Mouse (Mus musculus): Measurements from ENCODE around the gene Slc45a2. TPM values are rescaled to one million over a fixed set of nuclear protein-coding genes. Genes with fewer than 3 reads are reported as not detected.

Slc45a2 gene
- polyA plus RNA-seq, 1 experiment from 2014 or later, result 0.05 TPM

DNA sequence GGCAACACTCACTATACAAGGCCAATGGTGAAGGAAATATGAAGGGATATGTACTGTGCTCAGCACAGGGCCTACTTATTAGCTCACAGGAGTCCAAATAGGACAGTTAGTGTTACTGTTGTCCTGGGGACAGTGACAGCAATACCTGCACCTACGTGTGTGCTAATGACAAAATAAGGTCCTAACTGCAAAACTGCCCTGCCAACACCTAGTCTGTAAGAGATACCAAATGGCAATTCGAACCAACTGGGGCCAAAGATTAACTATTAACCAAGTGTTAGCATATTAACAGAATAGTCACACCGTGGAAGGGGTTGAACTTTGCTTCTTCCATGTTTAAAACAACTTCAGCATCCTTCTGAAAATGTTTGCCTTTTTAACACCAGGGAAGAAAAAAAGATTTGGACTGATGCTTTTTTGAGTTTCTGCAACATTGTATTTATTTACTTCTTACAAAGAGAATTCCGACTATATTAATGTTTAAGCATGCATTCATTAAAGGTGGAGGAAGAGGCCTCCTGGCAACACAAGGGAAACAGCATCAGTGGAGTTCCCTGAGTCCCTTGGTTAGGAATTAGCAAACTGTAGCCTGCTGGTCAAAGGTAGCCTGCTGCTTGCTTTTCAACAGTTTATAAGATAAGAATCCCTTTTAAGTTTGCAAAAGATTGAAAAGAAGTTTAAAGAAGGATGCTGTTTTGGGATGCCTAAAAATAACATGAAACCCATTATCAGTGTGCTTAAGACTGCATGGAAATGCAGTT is 26.5 kb downstream of the Slc45a2 start:
- 85% methylated on average over 4 of the region's 4 CpGs for WGBS
- DNase-seq (ENCODE audit: low spot score), result no peak

DNA sequence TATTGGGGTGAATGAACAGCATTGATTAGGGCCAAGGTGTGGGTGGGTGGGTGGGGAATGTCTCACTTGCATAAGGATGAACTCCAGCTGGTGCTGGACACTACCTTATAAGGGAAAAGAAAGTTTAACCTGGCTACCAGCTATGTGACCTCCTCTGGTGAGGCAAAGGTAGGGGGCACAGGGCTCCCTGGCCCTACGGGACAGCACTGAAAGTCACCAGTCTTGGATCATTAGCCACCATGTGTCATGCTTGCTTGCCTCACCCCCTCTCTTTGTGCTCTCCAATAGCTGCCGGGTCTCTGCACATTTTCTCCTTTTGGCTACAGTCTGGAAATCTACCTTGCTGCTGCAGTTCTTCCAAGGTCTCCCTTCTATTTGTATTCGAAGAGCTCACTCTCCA is 29.7 kb downstream of the Slc45a2 start:
- DNase-seq (ENCODE audit: low spot score), result no peak
- Histone ChIP-seq H3K36me3 (no peaks in the 10 kb centered on the region), H3K27ac (no peak overlapping the region), H3K4me3 (no peak overlapping the region), H3K4me1 (no peaks in the 10 kb centered on the region), H3K27me3 (ENCODE audit: low read depth, poor library complexity, severe bottlenecking) (peaks cover 24% of the 10 kb centered on the region), H3K9me3 (replicated peaks) (no peaks in the 10 kb centered on the region)
- WGBS, result 79% methylated on average over 3 of the region's 3 CpGs

More for the DNA sequence above, 26.5 kb downstream of the Slc45a2 start:
- Histone ChIP-seq H3K36me3 (no peaks in the 10 kb centered on the region), H3K4me1 (peaks cover 8% of the 10 kb centered on the region; the same call in 1 of the 2 replicates), H3K27ac (no peak overlapping the region), H3K27me3 (ENCODE audit: low read depth, poor library complexity, severe bottlenecking) (no peaks in the 10 kb centered on the region), H3K9me3 (replicated peaks) (no peaks in the 10 kb centered on the region), H3K4me3 (no peak overlapping the region)

DNA sequence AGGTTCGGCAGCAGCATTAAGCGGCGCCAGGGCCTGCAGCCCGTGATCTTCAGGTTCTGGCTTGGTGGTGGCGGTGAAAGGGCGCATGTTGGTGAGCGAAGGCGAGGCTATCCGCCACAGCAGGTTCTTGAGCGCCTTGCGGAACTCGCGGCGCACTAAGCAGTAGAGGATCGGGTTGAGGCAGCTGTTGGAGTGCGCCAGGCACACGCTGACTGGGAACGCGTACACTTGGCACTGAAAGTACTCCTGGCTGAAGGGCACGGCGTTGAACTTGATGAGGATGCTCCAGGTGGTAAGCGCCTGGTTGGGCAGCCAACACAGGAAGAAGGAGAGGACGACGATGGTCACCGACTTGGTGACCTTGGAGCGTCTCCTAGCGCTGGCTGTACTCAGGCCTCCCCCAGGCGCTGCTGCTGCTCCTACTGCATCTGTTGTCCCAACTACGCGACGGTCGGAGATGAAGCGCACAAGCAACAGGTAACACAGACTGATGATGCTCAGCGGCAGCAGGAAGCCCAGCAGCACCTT is 35.5 kb downstream of the Slc45a2 start:
- H3K27me3 ChIP-seq (ENCODE audit: low read depth, poor library complexity, severe bottlenecking), result peaks cover 64% of the 10 kb centered on the region
- DNase-seq (ENCODE audit: low spot score), result no peak

DNA sequence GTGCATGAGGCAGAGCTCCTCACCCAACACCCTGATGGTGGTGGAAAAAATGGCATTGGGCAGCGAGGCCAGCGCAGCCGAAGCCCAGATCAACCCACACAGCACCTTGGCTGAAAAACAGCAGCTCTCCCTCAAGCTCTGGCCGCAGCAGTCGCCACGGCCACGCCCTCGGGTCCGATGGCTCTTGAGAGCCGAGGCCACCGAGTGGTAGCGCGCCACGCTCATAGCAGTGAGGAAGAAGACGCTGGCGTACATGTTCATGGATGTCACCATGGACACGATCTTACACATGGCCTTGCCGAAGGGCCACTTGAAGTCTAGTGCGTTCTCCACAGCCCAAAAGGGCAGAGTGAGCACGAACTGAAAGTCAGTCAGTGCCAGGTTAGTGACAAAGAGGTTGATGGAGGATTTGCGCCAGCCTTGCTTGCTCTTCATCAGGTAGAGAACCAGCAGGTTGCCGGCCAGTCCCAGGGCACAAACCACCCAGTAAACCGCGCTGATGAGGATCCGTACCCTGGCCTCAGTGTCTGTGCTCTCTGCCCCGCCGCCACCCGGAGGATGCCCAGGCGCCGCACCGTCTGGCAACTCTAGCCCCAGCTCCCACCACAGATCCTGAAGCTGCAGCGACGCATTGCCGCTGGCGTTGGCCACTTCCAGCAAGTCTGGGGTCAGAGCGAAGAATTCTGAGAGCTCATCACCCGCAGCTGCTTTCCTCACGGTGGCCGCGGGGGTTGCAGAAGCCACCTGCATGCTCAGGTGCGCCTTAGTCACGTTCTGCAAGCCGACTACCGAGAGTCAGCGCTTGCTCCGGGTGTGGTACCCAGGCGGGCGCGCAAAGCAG is 36.2 kb downstream of the Slc45a2 start:
- no peaks in the 10 kb centered on the region for H3K9me3 ChIP-seq (replicated peaks)
- WGBS, result 3% methylated on average over 49 of the region's 49 CpGs
- DNase-seq (ENCODE audit: low spot score), result peak; percentile 53
- peaks cover 64% of the 10 kb centered on the region for H3K27me3 ChIP-seq (ENCODE audit: low read depth, poor library complexity, severe bottlenecking)
- no peaks in the 10 kb centered on the region for H3K36me3 ChIP-seq
- peaks cover 23% of the 10 kb centered on the region for H3K4me1 ChIP-seq
- peak overlapping the region; percentile 48 for H3K4me3 ChIP-seq
- no peak overlapping the region for H3K27ac ChIP-seq

More for the DNA sequence above, 35.5 kb downstream of the Slc45a2 start:
- H3K4me3 ChIP-seq, result peak overlapping the region; percentile 48
- H3K36me3 ChIP-seq, result no peaks in the 10 kb centered on the region
- H3K27ac ChIP-seq, result no peak overlapping the region
- H3K4me1 ChIP-seq, result peaks cover 23% of the 10 kb centered on the region
- 6% methylated on average over 34 of the region's 34 CpGs for WGBS
- no peaks in the 10 kb centered on the region for H3K9me3 ChIP-seq (replicated peaks)

DNA sequence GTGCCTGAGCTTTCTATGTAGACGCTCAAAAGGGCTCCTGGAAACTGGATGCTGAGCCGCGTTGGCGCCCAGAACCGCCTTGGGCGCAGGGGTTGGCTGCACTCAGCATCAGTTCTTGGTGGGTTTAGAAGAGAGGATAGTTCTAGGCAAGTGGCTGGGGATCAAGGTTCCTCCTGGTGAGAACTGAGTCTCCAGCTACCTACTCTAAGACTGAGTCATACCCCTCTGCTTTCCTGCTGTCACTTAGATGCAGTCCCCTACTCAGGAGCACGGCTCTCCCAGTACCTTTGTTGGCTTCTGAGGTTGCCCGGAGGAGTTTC is 36.8 kb downstream of the Slc45a2 start:
- Histone ChIP-seq H3K36me3 (no peaks in the 10 kb centered on the region), H3K27ac (no peak overlapping the region), H3K27me3 (ENCODE audit: low read depth, poor library complexity, severe bottlenecking) (peaks cover 64% of the 10 kb centered on the region), H3K9me3 (replicated peaks) (no peaks in the 10 kb centered on the region), H3K4me3 (peak overlapping the region; percentile 48), H3K4me1 (peaks cover 23% of the 10 kb centered on the region)
- peak; percentile 47 for DNase-seq (ENCODE audit: low spot score)
- 4% methylated on average over 8 of the region's 8 CpGs for WGBS

DNA sequence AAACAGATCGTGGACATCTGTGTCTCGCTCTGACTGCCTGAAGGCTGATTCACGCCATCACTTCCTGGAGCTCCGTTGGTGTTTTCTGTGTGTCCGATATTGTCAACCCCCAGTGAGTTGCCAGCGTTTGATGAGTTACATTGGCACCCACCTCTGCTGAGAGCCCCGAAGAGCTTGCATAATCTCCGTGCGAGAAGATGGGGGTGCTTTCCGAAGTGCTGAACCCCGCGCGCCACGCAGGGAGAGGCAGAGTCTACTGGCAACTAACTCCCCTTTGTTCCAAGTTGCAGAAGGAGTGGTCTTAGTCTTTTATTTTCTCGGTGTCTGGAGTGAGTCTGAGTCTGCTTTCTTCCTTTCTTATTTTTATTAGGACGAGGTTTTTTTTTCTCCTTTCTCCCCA is 37.2 kb downstream of the Slc45a2 start, which contains the start of gene Rxfp3:
Gene Rxfp3 (minus strand): TSS at position 281 of the 400 bp plus-strand sequence.
- DNase-seq (ENCODE audit: low spot score), result peak; percentile 48
- H3K27ac ChIP-seq, result no peak within 1 kb of the TSS
- peak within 1 kb of the TSS; percentile 48 for H3K4me3 ChIP-seq
- H3K9me3 ChIP-seq (replicated peaks), result no peaks in the 10 kb centered on the region
- H3K4me1 ChIP-seq, result peaks cover 23% of the 10 kb centered on the region
- H3K27me3 ChIP-seq (ENCODE audit: low read depth, poor library complexity, severe bottlenecking), result peaks cover 64% of the 10 kb centered on the region
- WGBS, result 5% methylated on average over 16 of the region's 16 CpGs
- no peaks in the 10 kb centered on the region for H3K36me3 ChIP-seq

DNA sequence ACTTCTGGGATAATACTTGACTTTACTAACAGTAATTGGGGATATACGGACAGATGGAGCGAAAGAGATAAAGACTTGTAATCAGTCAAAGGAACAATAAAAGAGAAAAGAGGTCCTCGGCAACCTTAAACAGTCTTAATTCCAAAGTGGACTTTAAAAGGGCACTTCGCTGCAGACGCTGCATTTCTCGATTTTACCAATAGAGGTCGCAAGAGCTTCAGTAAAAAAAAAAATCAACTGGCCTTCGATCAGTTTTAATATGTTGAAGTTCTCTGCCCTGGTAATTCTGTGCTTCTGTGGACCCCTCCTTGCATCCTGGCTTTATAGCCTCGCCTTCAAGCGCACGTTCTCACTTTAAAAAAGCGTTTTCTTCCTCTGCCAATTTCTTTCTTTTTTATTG is 38.0 kb downstream of the Slc45a2 start:
- Histone ChIP-seq H3K27me3 (ENCODE audit: low read depth, poor library complexity, severe bottlenecking) (peaks cover 57% of the 10 kb centered on the region), H3K36me3 (no peaks in the 10 kb centered on the region), H3K4me3 (no peak overlapping the region), H3K9me3 (replicated peaks) (no peaks in the 10 kb centered on the region), H3K4me1 (peaks cover 23% of the 10 kb centered on the region), H3K27ac (no peak overlapping the region)
- peak; percentile 47 for DNase-seq (ENCODE audit: low spot score)
- 5% methylated on average over 12 of the region's 12 CpGs for WGBS

DNA sequence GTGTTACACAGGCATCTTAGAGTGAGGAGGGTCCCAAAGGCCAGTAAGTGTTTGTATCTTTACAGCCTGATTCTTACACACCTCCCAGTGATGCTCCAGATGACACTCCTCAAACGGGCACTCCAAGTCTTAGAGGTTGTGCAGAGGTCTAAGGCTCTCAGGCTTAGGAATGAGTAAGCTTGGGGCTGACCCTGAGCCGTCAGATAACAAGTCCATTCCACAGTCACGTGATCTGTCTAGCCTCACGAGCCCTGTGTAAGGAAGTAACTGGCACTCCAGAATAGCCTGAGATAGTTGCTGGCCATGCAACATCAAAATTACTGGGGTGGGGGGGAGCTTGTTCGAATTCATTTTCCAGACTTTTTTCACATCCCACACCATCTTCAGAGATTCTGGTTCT is 39.5 kb downstream of the Slc45a2 start:
- H3K9me3 ChIP-seq (replicated peaks), result no peaks in the 10 kb centered on the region
- WGBS, result 61% methylated on average over 5 of the region's 5 CpGs
- H3K27ac ChIP-seq, result no peak overlapping the region
- H3K4me1 ChIP-seq, result peaks cover 23% of the 10 kb centered on the region
- H3K27me3 ChIP-seq (ENCODE audit: low read depth, poor library complexity, severe bottlenecking), result peaks cover 41% of the 10 kb centered on the region
- no peaks in the 10 kb centered on the region for H3K36me3 ChIP-seq
- H3K4me3 ChIP-seq, result no peak overlapping the region
- DNase-seq (ENCODE audit: low spot score), result no peak

DNA sequence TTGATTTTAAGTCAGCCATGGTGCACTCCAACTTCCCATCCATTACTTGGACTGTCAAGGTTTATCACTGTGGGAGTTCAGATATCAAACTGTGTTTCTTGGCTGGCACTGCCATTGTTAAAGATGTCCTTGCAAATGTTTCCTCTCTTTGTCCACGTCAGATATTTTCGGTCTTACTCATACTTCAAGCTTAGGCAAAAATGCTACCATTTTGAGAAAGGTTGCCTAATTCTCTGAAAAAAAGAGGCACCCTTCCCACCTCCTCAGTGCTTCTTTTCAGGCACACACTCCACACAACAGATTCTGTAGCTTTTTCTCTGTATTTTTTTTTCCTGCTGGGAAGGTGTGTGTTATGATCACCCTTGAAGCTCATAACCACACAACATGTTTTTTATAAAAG is 40.7 kb downstream of the Slc45a2 start:
- peaks cover 30% of the 10 kb centered on the region for H3K27me3 ChIP-seq (ENCODE audit: low read depth, poor library complexity, severe bottlenecking)
- DNase-seq (ENCODE audit: low spot score), result no peak
- no peak overlapping the region for H3K4me3 ChIP-seq
- H3K36me3 ChIP-seq, result no peaks in the 10 kb centered on the region
- no peaks in the 10 kb centered on the region for H3K9me3 ChIP-seq (replicated peaks)
- no peak overlapping the region for H3K27ac ChIP-seq
- peaks cover 16% of the 10 kb centered on the region for H3K4me1 ChIP-seq
- 92% methylated on average over 2 of the region's 2 CpGs for WGBS

DNA sequence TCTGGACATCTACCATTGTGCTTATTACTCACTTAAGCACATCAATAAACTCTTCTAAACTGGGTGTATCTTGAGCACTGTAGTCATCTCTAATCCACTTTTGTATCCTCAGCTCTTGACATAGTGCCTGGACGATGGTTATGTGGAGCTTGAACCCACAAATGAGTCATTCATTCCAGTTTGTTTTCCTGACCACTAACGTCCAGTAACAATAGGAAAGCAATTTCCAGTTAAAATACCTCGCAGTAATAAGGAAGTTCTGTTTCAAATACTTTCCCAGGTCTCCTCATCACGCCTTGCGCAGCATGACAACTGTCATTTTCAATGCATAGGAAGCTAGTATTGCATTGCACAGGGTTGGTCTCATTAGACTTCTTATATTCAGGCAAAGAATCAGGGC is 42.3 kb downstream of the Slc45a2 start:
- H3K4me3 ChIP-seq, result no peak overlapping the region
- no peak for DNase-seq (ENCODE audit: low spot score)
- 89% methylated on average over 5 of the region's 5 CpGs for WGBS

DNA sequence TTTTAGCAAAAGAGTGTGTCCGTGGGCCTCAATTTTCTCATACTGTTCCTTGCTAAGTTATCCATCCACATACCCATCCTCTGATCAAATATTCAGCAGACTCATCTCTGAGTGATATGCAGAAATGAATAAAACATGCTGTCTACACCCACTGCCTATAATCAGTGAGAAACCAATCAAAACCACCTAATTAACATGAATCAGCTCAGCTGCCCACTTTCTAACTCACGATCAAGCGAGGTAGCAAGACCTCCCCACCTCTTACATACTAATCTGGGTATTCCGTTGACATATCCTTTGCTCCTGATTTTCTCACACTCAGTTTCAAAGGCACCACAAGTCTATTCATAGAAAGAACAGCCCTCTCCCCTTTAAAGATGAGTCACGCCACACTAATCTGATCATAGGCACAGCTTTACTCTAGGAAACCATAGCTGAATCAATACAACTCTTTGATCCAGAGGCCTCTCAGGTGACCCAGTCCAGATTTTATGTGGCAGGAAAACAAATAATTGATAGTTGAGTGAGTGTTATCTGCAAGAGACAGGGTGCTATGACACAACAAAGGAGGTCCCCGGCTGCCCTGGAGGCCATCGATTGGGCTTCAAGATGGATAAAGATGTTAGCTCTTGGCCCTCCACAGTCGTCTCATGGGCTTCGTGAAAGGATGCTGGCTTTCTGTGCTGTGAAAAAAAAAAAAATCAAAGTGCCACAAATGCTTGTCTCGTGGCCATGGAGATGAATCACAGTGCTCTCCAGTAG is 53.3 kb downstream of the Slc45a2 start:
- Histone ChIP-seq H3K9me3 (replicated peaks) (no peaks in the 10 kb centered on the region), H3K27ac (no peak overlapping the region), H3K27me3 (ENCODE audit: low read depth, poor library complexity, severe bottlenecking) (no peaks in the 10 kb centered on the region), H3K36me3 (no peaks in the 10 kb centered on the region), H3K4me1 (no peaks in the 10 kb centered on the region), H3K4me3 (no peak overlapping the region)
- WGBS, result 84% methylated on average over 10 of the region's 10 CpGs
- DNase-seq (ENCODE audit: low spot score), result no peak

More for the DNA sequence above, 42.3 kb downstream of the Slc45a2 start:
- Histone ChIP-seq H3K9me3 (replicated peaks) (no peaks in the 10 kb centered on the region), H3K36me3 (no peaks in the 10 kb centered on the region), H3K27me3 (ENCODE audit: low read depth, poor library complexity, severe bottlenecking) (peaks cover 14% of the 10 kb centered on the region), H3K27ac (no peak overlapping the region), H3K4me1 (no peaks in the 10 kb centered on the region)

DNA sequence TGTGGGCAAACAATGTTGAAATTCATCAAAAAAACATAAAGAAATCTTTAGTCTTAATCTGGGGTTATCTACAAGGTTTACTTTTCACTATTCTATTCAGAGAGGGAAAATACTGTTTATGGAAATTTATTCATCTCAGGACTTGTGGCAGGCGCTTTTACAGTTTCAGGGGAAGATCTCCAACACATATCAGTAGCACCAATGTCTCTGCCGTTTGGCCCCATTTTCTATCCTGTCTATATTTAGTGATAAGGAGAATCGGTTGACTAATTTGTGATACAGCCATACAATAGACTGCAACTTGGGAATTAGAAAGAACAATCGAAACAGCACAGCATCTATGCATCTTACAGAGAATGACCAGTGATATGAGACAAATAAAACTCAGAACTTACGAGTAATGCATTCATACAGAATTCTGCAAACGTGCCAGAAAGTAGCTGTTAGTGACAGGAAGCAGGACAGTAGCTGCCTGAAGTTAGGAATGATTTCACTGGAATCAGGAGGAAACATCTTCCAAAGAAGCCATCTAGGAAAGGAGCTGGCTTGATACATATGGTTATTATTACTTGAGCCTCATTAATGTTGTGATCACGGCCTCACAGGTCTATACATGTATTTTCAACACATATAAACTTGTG is 54.0 kb downstream of the Slc45a2 start:
- no peaks in the 10 kb centered on the region for H3K36me3 ChIP-seq
- H3K9me3 ChIP-seq (replicated peaks), result no peaks in the 10 kb centered on the region
- no peak overlapping the region for H3K4me3 ChIP-seq
- DNase-seq (ENCODE audit: low spot score), result no peak
- no peaks in the 10 kb centered on the region for H3K27me3 ChIP-seq (ENCODE audit: low read depth, poor library complexity, severe bottlenecking)
- no peaks in the 10 kb centered on the region for H3K4me1 ChIP-seq
- H3K27ac ChIP-seq, result no peak overlapping the region
- 83% methylated on average over 7 of the region's 7 CpGs for WGBS

Measured in limb, embryonic 10.5 days (tissue).